Mouse (Mus musculus) embryonic fibroblast, embryonic 13.5 days (primary cell): ENCODE data around the gene Nid1. TPM values are rescaled to one million over a fixed set of nuclear protein-coding genes. Genes with fewer than 3 reads are reported as not detected.
"Not testable (repeated sequence)": the region's sequence is repeated elsewhere in the genome, so short reads cannot be mapped to it uniquely, and the experiment has no call there.

Experiments
- H3K27ac ChIP-seq: 2 replicates; pipeline ENCODE4 v1.5.1; 2012; ENCODE audit warnings: low read length, control low read depth, inconsistent platforms; ENCODE audit not compliant: insufficient read depth
- H3K4me1 ChIP-seq: 2 replicates; pipeline ENCODE4 v1.6.1; 2011; ENCODE audit warnings: low read length; ENCODE audit not compliant: control insufficient read depth, insufficient read depth
- H3K4me3 ChIP-seq: 2 replicates; pipeline ENCODE4 v1.5.1; 2011; ENCODE audit warnings: mild to moderate bottlenecking, control low read depth, low read length; ENCODE audit not compliant: insufficient read depth
- CTCF ChIP-seq: IDR thresholded peaks from 2 replicates; pipeline ENCODE4 v1.5.1; 2011; ENCODE audit warnings: mild to moderate bottlenecking, control low read depth, low read length, moderate library complexity, borderline replicate concordance; ENCODE audit not compliant: insufficient read depth
- POLR2A ChIP-seq: IDR thresholded peaks from 2 replicates; pipeline ENCODE4 v1.6.1; 2011; ENCODE audit warnings: low read depth, mild to moderate bottlenecking, control low read depth, low read length, moderate library complexity
- polyA plus RNA-seq: library from polyadenylated mRNA; stranded (reverse); fragments of >200 nt; gene quantifications from 2 replicates; pipeline ENCODE4 v1.2.4, GENCODE M21; 2011; ENCODE audit warnings: low read depth; ENCODE audit not compliant: missing spikeins, insufficient read length

The Nid1 gene
- polyA plus RNA-seq, result 407 and 478 TPM in 2 replicates

GRCm38 (mm10) chr13:13437460-13438015 is at the start of gene Nid1:
Nid1 (plus strand) TSS chr13:13437551.
- peak within 1 kb of the TSS; percentile 47 for H3K4me3 ChIP-seq
- H3K27ac ChIP-seq, H3K4me1 ChIP-seq: not testable (repeated sequence)

DNA sequence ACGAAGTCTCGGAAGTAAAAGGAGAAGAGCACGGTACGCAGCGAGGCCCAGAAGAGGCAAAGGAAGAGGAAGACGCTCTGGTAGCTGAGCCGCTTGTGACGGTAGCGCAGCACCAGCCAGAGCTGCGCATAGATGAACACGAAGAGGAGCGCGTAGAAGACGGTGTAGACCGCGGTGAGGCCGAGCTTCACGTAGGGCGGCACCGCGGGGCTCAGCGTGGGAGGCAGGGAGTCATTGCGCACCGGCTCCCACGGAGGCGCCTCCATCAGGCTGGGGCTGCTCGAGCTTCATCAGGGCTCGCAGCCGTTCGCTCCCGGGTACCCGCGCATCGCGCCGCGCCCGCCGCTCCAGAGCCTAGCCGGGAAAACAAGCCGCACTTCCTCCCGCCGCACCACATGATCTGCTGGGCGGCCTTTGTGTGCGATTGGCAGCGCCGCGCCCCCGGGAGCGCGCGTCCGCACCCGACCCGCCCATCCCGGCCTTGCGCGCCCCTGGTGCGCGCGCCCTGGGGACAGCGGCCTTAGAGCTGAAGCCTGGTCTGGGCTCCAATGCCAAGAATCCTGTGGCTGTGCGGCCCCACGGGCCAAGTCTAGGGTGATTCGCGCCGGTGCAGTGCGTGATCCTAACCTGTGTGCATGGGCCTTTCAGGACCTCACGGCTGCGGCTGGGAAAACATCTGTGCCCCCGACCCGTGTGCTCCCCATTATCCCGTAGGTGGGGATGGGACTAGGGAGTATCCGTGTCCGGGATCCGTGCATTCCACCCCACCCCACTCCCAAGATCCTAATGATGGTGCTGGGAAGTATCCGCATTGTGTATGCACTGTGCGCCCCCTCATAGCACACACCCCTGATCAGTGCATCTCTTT is 43.9 kb upstream of the Nid1 start, which contains the start of gene Gpr137b:
Gene Gpr137b, minus strand, starts transcription at position 787 of the 868 bp plus-strand sequence.
- not testable (repeated sequence) for H3K4me1 ChIP-seq, H3K27ac ChIP-seq
- 0 out of 2 replicates have a peak, but pooled peaks have one; percentile 16 for TF ChIP-seq POLR2A
- H3K4me3 ChIP-seq, result peak within 1 kb of the TSS; percentile 39

GRCm38 (mm10) chr13:13394096-13394395 is 43.3 kb upstream of the Nid1 start:
- not testable (repeated sequence) for H3K27ac ChIP-seq

GRCm38 (mm10) chr13:13400851-13401250 is 36.5 kb upstream of the Nid1 start:
- H3K4me3 ChIP-seq, H3K27ac ChIP-seq, H3K4me1 ChIP-seq: not testable (repeated sequence)

More at GRCm38 (mm10) chr13:13394096-13394395, 43.3 kb upstream of the Nid1 start:
- H3K4me1 ChIP-seq, result not testable (repeated sequence)
- H3K4me3 ChIP-seq, result peak overlapping the region; percentile 20

DNA sequence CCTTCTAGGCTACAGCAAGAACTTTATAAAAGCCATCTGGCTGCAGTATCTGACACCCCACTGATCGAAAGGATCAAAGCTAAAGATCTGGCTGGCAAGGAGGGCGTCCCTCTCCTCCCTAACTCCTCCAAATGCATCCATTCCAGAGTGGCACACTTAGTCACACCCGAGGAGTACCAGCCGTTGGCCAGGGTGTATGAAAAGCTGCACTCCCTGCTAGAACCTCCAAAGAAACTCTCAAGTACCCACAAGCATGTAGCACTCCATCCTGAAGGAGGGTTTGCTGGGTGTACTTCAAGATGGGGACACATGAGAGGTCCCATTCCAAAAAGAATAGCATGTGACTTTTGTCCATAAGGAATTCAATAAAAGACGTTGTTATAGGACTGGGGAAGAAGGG is 34.5 kb upstream of the Nid1 start:
- H3K4me3 ChIP-seq, H3K27ac ChIP-seq, H3K4me1 ChIP-seq: not testable (repeated sequence)

DNA sequence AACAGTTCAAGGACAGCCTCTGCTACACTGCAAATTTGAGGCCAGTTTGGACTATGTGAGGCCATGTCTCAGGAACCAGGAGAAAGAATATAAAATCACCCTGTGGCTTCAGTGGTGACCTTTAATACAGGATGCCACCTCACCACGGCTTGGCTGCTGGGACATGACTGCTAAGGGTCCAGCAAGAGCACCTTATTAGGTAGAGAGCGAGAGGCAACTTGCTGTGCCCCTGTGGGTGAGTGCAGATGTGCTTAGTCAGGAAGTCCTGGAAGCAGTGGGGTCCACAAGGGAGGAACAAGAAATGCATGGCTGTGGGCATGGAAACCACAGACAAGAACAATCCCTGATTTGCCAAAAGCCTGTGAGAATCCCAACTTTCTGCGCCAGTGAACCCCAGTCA is 34.0 kb upstream of the Nid1 start:
- not testable (repeated sequence) for H3K27ac ChIP-seq, H3K4me1 ChIP-seq, H3K4me3 ChIP-seq

GRCm38 (mm10) chr13:13403839-13404238 is 33.5 kb upstream of the Nid1 start:
- not testable (repeated sequence) for H3K27ac ChIP-seq, H3K4me3 ChIP-seq, H3K4me1 ChIP-seq

DNA sequence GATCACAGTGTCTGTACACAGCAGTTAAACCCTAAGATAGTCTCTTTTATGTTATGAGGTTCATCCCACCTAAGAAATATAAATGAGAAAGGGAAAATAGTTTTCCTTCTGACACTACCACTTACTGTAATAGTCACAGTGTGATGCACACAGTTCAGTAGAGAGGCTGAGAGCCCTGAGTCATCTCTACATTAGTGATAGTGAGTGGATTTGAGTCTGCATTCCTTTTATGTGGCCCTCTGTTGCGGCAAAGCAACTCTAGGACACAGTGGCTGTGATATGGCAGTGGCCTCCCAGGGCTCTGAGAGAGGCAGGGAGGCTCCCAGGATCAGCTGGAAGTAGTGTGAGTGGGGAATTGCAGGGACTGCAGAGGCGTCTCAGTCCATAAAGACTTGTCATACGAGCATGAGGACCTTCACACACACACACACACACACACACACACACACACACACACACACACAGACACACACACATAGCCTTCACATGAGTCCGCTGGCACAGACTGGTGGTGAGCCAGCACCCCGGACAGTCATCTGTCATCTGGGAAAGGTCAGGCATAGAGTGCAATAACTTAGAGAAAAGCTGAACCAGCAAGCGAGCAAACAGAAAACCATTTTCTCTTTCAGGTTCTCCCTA is 32.7 kb upstream of the Nid1 start:
- not testable (repeated sequence) for H3K4me1 ChIP-seq, H3K27ac ChIP-seq, H3K4me3 ChIP-seq

- not testable (repeated sequence) for H3K27ac ChIP-seq, H3K4me1 ChIP-seq, H3K4me3 ChIP-seq
Measured at GRCm38 (mm10) chr13:13405511-13405910, 31.8 kb upstream of the Nid1 start.

- no peaks in the 10 kb centered on the region for H3K4me1 ChIP-seq
- TF ChIP-seq CTCF (no peak), POLR2A (no peak)
- H3K27ac ChIP-seq, result no peak overlapping the region
- H3K4me3 ChIP-seq, result no peak overlapping the region
Measured at GRCm38 (mm10) chr13:13414206-13414605, 23.1 kb upstream of the Nid1 start.
